In genomic region chr1:171815545-171816439, GRCm38 (mm10) we compare ENCODE assay signal across 8 mouse cellular contexts. TPM values are rescaled to one million over a fixed set of nuclear protein-coding genes. Genes with fewer than 3 reads are reported as not detected.
DNase-seq lines count a peak whose midpoint lies in the region; ATAC-seq and TF ChIP-seq lines count a peak whose summit lies in the region.

No protein-coding gene starts in this region.

- peak; percentile 90 for ATAC-seq in cerebellum, adult (ENCODE audit: insufficient number of reproducible peaks, low FRiP score, low TSS enrichment)
- peak; percentile 99 for ATAC-seq in common myeloid progenitor, adult 5-6 weeks (replicated peaks; ENCODE audit: low read depth, poor library complexity, severe bottlenecking)
- peak; percentile 72 for ATAC-seq in heart, postnatal 0 days (ENCODE audit: insufficient read depth, low read depth)
- peak; percentile 99 for ATAC-seq in megakaryocyte-erythroid progenitor cell, adult 5-6 weeks (replicated peaks; ENCODE audit: low FRiP score, low TSS enrichment, poor library complexity, severe bottlenecking)
- ATAC-seq in stomach, embryonic 16.5 days (ENCODE audit: insufficient read depth, low FRiP score): peak; percentile 73; the same call in 1 of the 2 replicates

- no peak for TF ChIP-seq EP300 in ES-Bruce4 (IDR thresholded peaks at IDR 0.05; ENCODE audit: insufficient read depth, low read depth, low read length)
- TF ChIP-seq EP300 in heart, postnatal 0 days (IDR thresholded peaks at IDR 0.05; ENCODE audit: low read depth): no peak

- WGBS in heart, postnatal 0 days: 11% methylated on average over 8 of the region's 8 CpGs
- 14% methylated on average over 8 of the region's 8 CpGs for WGBS in stomach, embryonic 16.5 days

- no peak overlapping the region for H3K4me3 ChIP-seq in ES-Bruce4 (ENCODE audit: low read depth, low read length)
- no peak overlapping the region for H3K4me3 ChIP-seq in heart, postnatal 0 days (ENCODE audit: low read depth, low read length)
- no peak overlapping the region for H3K4me3 ChIP-seq in stomach, embryonic 16.5 days (replicated peaks; ENCODE audit: low read length)

- peak; percentile 10 for TF ChIP-seq CTCF in ES-Bruce4 (IDR thresholded peaks at IDR 0.05; ENCODE audit: low read depth, low read length)
- peak; percentile 84 for TF ChIP-seq CTCF in heart, postnatal 0 days (IDR thresholded peaks at IDR 0.05; ENCODE audit: low read depth)

- no peak overlapping the region for H3K4me2 ChIP-seq in heart, postnatal 0 days (ENCODE audit: low read depth, low read length)
- no peak overlapping the region for H3K4me2 ChIP-seq in stomach, embryonic 16.5 days (ENCODE audit: low read depth, low read length)

- H3K9me3 ChIP-seq in ES-Bruce4 (replicated peaks; ENCODE audit: control insufficient read depth, insufficient read depth, low read length, poor library complexity, severe bottlenecking): no peaks in the 10 kb centered on the region
- no peaks in the 10 kb centered on the region for H3K9me3 ChIP-seq in heart, postnatal 0 days (replicated peaks; ENCODE audit: control insufficient read depth, low read length)
- H3K9me3 ChIP-seq in stomach, embryonic 16.5 days (replicated peaks; ENCODE audit: control insufficient read depth, low read length): no peaks in the 10 kb centered on the region

- H3K27ac ChIP-seq in ES-Bruce4 (ENCODE audit: insufficient read depth, low read length): no peak overlapping the region
- no peak overlapping the region for H3K27ac ChIP-seq in heart, postnatal 0 days (ENCODE audit: low read depth)
- no peak overlapping the region for H3K27ac ChIP-seq in stomach, embryonic 16.5 days (ENCODE audit: low read length)

- H3K4me1 ChIP-seq in ES-Bruce4 (ENCODE audit: control insufficient read depth, insufficient read depth, low read length): no peaks in the 10 kb centered on the region
- no peaks in the 10 kb centered on the region; the same call in 1 of the 2 replicates for H3K4me1 ChIP-seq in heart, postnatal 0 days (ENCODE audit: control insufficient read depth, insufficient read depth)
- H3K4me1 ChIP-seq in stomach, embryonic 16.5 days (ENCODE audit: control insufficient read depth, insufficient read depth, low read length): no peaks in the 10 kb centered on the region

- H3K9ac ChIP-seq in ES-Bruce4 (ENCODE audit: low read depth, poor library complexity, severe bottlenecking): no peak overlapping the region
- no peak overlapping the region for H3K9ac ChIP-seq in heart, postnatal 0 days (replicated peaks; ENCODE audit: low read depth, low read length)
- no peak overlapping the region for H3K9ac ChIP-seq in stomach, embryonic 16.5 days (ENCODE audit: low read length)

- DNase-seq in cerebellum, adult 11-12 months: no peak
- peak; percentile 82 for DNase-seq in heart, postnatal 0 days (ENCODE audit: low spot score)
- DNase-seq in layer of hippocampus, adult 18-20 months (ENCODE audit: low spot score in 2 of 2): peak; percentile 7 to 77

- H3K27me3 ChIP-seq in ES-Bruce4 (ENCODE audit: control insufficient read depth, insufficient read depth, low read length, poor library complexity, severe bottlenecking): no peaks in the 10 kb centered on the region
- H3K27me3 ChIP-seq in heart, postnatal 0 days (ENCODE audit: control insufficient read depth, insufficient read depth, low read length): no peaks in the 10 kb centered on the region
- H3K27me3 ChIP-seq in stomach, embryonic 16.5 days (ENCODE audit: control insufficient read depth, insufficient read depth, low read length): no peaks in the 10 kb centered on the region

- no peaks in the 10 kb centered on the region for H3K36me3 ChIP-seq in ES-Bruce4 (ENCODE audit: control insufficient read depth, insufficient read depth, low read length, poor library complexity, severe bottlenecking)
- H3K36me3 ChIP-seq in heart, postnatal 0 days (replicated peaks; ENCODE audit: control insufficient read depth, insufficient read depth, low read length): no peaks in the 10 kb centered on the region
- no peaks in the 10 kb centered on the region for H3K36me3 ChIP-seq in stomach, embryonic 16.5 days (ENCODE audit: control insufficient read depth, insufficient read depth, low read length)

- TF ChIP-seq POLR2A in ES-Bruce4 (IDR thresholded peaks at IDR 0.05; ENCODE audit: insufficient read depth, low read length): no peak

RNA-seq across cellular contexts. Expression of gene Cd84, which starts 23.7 kb away (rescaled TPM):
- not detected in 2 replicates for polyA plus RNA-seq in ES-Bruce4 (2011; ENCODE audit: insufficient read depth, insufficient read length, low read depth, missing spikeins)
- 63.3 and 80.2 TPM in 2 replicates for total RNA-seq in common myeloid progenitor, adult 5-6 weeks (2017)
- total RNA-seq in heart, postnatal 0 days (2014; rRNA removed; ENCODE audit: low replicate concordance): 0.27 and 4.6 TPM in 2 replicates
- polyA plus RNA-seq in heart, postnatal 0 days (2015; fragmentation: Nextera tagmentation; extraction: Ambion mirVana): 1.7 and 2.1 TPM in 2 replicates
- total RNA-seq in layer of hippocampus, adult 18-20 months (2021): 1 to 10 TPM; 2.2 to 2.5 TPM
- 17.2 and 17.3 TPM in 2 replicates for total RNA-seq in megakaryocyte-erythroid progenitor cell, adult 5-6 weeks (2014; fragmentation: Nextera tagmentation)
- total RNA-seq in megakaryocyte-erythroid progenitor cell, adult 5-6 weeks (2017): 20.1 and 61.3 TPM in 2 replicates
- 2.3 and 2.9 TPM in 2 replicates for polyA plus RNA-seq in stomach, embryonic 16.5 days (2015; fragmentation: Nextera tagmentation; extraction: Ambion mirVana)

RNA-seq across cellular contexts. Expression of gene Slamf1, which starts 48.9 kb away (rescaled TPM):
- polyA plus RNA-seq in ES-Bruce4 (2011; ENCODE audit: insufficient read depth, insufficient read length, low read depth, missing spikeins): not detected in 2 replicates
- total RNA-seq in common myeloid progenitor, adult 5-6 weeks (2017): 4.1 and 4.6 TPM in 2 replicates
- total RNA-seq in heart, postnatal 0 days (2014; rRNA removed; ENCODE audit: low replicate concordance): 0.15 TPM in 1 of 2 replicates, not detected in the other
- polyA plus RNA-seq in heart, postnatal 0 days (2015; fragmentation: Nextera tagmentation; extraction: Ambion mirVana): 0.10 and 0.14 TPM in 2 replicates
- total RNA-seq in layer of hippocampus, adult 18-20 months (2021): under 1 TPM in 1 of 2 experiments, not detected in 1; 0.10 TPM
- total RNA-seq in megakaryocyte-erythroid progenitor cell, adult 5-6 weeks (2014; fragmentation: Nextera tagmentation): 4.9 and 6.2 TPM in 2 replicates
- 4.3 and 7.6 TPM in 2 replicates for total RNA-seq in megakaryocyte-erythroid progenitor cell, adult 5-6 weeks (2017)
- polyA plus RNA-seq in stomach, embryonic 16.5 days (2015; fragmentation: Nextera tagmentation; extraction: Ambion mirVana): 0.21 TPM in 1 of 2 replicates, not detected in the other
